Mouse (Mus musculus) ES-E14 (cell line): ENCODE measurements around the gene Dpep3.
"Not testable (repeated sequence)": the region's sequence is repeated elsewhere in the genome, so short reads cannot be mapped to it uniquely, and the experiment has no call there.

ENCODE experiments used
- CHD2 ChIP-seq: IDR thresholded peaks from 2 replicates; pipeline ENCODE4 v1.6.1; 2014; ENCODE audit warnings: mild to moderate bottlenecking, low read depth, low read length, inconsistent platforms
- HCFC1 ChIP-seq: IDR thresholded peaks from 2 replicates; pipeline ENCODE4 v1.6.1; 2012; ENCODE audit warnings: low read length, inconsistent platforms, borderline replicate concordance; ENCODE audit not compliant: insufficient read depth
- ZC3H11A ChIP-seq: IDR thresholded peaks from 2 replicates; pipeline ENCODE4 v1.6.1; 2012; ENCODE audit warnings: low read depth, mild to moderate bottlenecking, inconsistent platforms, low read length, borderline replicate concordance

- not testable (repeated sequence) for TF ChIP-seq CHD2, HCFC1, ZC3H11A
Observed at GRCm38 (mm10) chr8:105983406-105983805, 4.2 kb upstream of the Dpep3 start.
